Mouse (Mus musculus) natural killer cell, adult 2 months (primary cell): ENCODE measurements around the gene Parp4.

Experiments
- DNase-seq, 2 experiments: peaks; one replicate each; pipeline ENCODE4 v3.0.0; 2022; ENCODE audit warnings: low spot score in 2 of 2

Parp4 gene

DNA sequence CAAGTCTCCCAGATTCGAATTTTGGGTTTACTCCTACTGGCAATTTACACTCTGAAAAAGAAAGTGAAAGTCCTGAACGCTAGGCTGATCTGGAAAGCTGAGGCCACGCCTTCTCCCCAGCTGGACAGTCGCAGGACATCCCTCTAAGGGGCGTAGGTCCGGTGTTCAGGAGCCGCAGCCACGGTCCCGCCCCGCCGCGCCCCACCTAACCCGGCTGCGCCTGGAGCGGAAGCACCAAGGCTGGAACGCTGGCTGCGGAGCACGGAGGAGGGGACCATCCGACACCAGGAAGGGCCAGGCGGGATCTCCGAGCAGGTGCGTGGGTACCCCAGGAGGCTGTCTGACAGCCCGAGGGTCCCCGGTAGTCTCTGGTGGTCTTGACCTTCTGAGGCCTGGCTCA is at the start of gene Parp4, which contains the start of gene Cenpj:
TSS of gene Parp4 (plus strand) at position 204 of the 400 bp plus-strand sequence.
TSS of gene Cenpj (minus strand) at position 10 of the 400 bp plus-strand sequence.
- peak; percentile 77 to 79 for DNase-seq

DNA sequence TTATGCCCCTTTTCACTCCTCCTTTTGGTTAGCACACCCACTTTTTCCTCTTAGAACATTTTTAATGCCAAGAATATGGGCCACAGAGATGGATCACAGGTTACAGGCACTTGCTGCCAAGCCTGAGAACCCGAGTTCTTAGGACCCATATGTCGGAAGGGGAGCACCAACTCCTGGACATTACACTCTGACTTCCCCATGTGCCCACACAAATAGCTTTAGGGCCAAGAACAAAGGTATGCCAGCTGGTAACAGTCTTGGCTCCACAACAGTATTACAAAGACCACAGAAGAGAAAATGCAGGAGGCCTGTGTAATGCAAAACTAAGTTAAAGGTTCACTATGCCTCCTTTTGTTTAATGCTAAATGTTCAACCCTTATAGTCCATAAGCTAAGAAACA is 44.6 kb upstream of the Parp4 start:
- no peak for DNase-seq

DNA sequence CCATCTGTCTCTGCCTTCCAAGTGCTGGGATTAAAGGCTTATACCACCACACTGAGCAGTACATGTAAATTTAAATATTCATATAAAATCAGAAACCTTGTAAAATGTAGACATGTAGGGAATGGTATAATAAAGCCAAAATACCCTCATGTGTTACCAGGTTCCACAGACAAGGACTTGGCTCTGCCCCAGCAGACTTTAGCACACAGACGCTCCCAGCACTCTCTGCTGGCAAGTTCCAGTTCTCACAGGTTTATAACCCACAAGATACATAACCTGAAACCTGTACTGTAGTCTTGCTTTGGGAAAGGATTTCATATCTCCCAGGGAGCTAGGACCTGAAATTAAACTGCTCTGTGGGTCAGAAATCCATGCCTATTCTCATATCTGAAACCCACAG is 30.5 kb upstream of the Parp4 start:
- no peak for DNase-seq

DNA sequence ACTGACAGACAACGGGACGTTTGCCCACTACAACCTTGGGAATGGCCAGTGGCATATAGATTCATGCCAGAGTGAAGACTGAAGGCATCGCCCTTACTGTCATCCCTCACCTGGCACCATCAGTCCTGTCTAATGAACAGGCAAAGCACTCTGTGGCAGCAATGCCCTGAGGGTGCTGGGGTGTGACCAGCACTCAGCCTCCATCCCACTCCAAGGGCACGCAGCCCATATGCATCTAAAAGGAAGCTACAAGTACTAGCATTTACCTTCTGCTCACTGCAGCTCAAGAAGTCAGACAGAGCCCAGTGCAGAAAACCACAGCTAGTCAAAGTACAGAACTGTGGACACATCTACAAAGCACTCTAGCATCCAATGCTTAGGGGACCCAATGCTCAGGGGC is 29.9 kb upstream of the Parp4 start:
- no peak for DNase-seq

DNA sequence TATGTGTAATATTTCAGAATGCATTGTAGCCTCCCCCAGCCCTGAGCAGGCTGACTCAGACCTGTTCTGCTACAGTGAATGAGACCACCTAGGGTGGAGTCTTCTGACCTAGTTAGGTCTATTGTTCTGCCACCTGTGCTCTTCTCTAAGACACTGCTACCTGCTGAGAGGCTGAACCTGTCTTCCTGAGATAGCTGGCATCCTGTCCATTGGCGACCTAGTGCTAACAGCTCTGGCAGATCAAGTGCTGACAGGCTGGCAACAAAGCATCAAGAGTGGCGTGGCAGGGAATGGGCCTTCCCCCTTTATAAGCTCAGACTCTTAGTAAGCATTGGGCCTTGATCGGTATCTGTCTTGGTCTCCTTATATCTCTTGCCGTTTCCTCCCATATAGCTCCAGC is 24.5 kb upstream of the Parp4 start:
- DNase-seq: no peak

DNA sequence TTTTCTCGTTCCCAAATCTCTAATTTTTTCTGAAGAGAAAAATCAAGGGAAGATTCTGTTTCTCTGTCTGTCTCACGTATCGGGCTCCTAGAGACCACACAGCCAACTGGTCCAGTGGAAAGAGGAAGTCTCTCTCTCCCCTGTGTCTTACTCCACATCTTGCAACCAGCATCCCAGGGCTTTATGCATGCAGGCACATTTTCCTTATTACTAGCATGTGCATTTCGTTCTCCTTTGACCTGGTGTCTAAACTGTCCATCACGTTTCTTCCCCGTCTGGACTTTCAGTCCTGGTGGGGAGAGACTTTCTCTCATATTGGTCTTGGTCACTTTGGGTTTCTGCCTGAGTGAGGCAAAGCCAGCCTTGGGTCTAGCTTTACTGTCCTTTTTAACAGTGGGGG is 22.5 kb upstream of the Parp4 start:
- no peak for DNase-seq

DNA sequence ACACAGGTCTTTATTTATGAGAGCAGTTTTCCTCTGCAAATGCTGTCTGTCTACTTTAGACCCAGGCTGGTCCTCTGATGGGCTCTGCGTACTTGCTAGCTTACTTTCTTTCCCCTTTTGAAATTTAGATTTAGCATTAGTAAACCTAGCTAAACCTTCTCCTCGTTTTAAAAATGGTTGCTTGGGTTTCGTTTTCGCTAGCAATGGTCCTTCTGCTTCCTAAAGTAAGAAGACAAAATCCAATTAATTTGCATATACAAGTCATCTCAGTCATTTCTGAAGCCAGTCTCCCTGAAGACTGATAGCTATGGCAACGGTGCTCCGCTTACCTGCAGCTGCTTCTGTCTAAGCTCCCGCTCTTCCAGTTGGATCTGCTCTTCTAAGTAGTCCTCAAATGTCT is 22.1 kb upstream of the Parp4 start:
- no peak for DNase-seq

DNA sequence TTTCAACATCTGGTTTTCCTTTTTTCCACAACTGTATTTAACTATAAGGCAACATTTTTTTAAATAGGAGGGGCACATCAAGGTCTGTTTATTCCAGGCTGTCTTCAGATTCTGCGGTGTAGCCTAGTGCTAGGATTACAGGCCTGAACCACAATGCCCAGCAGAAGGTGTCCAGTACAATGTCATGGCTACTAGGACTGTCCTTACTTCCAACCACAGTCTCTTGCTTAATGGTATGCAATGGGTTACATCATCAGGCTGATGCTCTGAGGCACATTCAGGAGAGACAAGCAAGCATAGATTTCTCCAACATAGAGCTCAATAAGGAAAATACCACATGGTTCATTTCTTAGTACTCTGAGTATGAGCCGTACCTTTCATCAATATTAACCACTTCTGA is 20.7 kb upstream of the Parp4 start:
- DNase-seq: no peak

DNA sequence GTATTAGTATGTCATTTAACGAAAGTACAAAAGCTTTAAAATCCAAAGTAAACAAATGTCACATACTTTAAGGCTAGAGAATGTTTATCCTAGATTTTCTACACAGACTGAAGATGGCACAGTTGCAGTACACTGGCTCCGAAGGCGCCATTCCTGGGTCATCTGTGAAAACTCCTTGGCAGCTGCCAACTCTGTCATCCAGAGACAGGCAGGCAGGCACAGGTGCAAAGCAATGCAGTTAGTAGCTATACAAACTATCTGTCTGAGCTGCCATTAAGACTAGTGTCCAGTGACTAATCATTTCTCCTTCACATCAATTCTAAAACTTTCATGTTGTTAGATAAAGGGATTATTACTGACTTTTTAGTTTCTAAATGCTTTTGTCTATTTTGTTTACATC is 16.3 kb upstream of the Parp4 start:
- DNase-seq: no peak

DNA sequence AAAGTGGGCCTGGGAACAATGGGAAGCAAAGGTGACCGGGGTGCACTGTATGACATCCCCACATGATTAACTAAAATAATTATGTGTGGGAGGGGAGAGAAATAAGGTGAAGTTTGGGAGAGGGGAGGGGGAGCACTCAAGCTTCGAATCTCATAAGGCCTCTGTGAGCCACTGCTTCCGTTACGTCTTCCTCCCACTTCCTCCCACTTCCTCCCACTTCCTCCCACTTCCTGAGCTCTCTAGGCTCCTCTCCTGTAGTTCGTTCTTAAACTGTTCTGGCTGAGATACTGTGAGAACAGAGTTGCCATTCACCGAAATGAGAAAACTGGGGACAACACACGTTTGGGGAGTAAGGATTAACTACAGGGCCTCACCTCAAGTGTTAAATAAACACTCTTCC is 7.9 kb upstream of the Parp4 start:
- DNase-seq: no peak

DNA sequence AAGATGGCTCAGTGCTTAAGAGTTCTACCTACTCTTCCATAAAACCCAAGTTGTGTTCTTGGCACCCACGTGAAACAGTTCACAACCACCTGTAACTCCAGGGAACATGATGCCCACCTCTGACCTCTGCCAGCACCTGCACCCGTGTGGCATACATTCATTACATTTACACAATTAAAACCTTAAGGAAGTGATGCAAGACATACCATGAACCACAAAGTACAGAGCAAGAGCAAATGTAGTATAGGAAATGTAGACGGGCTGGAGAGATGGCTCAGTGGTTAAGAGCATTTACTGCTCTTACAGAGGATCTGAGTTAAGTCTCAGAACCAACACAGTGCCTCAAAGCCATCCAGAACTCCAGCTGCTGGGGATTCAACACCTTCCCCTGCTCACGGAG is 6.4 kb upstream of the Parp4 start:
- no peak for DNase-seq

DNA sequence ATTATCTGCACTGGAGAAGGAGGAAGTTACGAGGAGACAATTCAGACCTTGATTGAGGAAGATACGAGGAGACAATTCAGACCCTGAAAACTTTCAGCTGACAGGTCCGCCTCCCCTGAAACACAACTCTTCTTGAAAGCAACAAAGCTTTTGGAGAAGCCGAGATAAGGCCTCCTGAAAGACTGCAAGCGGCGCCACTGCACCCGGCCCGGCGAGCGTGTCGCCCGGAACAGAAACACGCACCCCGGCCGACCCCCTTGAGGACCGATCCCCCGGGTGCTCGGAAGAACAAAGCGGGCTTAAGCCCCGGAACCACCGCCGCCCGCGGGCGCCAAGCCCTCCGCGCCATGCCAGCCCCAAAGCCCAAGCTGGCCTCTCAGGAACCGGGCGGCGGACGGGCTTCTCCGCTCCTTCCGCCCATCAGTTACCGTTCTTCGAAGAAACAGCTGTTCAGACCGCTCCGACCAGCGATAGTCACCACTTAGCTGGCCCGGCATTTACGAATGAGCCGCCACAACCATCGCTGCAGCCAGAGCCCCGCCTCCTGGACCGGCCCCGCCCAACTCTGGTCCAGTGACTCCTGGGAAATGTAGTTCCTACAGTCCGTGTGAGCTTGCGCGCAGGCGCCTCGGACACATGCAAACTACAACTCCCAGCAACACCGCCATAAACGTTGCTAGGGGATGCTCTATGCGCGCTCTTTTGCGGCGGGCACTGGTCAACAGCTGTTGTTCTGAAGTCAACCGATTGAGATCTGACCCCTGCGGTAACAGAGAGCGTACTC is 3.9 kb upstream of the Parp4 start:
- peak; percentile 96 for DNase-seq

DNA sequence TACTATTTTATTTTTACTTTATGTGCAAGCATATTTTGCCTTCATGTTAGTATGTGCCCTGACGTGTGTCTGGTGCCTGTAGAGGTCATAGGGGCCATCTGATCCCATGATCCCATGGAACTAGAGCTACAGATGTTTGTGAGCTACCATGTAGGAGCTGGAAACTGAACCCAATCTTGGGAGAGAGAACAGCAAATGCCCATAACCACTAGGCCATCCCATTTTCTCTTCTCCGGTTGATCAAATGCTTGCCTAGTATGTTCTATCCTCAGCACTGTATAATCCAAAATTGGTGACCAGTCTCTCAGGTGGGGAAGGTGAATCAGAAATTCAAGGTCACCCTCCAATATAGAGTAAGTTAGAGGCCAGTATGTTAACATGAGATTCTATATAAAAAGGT is 2.9 kb upstream of the Parp4 start:
- DNase-seq: no peak

DNA sequence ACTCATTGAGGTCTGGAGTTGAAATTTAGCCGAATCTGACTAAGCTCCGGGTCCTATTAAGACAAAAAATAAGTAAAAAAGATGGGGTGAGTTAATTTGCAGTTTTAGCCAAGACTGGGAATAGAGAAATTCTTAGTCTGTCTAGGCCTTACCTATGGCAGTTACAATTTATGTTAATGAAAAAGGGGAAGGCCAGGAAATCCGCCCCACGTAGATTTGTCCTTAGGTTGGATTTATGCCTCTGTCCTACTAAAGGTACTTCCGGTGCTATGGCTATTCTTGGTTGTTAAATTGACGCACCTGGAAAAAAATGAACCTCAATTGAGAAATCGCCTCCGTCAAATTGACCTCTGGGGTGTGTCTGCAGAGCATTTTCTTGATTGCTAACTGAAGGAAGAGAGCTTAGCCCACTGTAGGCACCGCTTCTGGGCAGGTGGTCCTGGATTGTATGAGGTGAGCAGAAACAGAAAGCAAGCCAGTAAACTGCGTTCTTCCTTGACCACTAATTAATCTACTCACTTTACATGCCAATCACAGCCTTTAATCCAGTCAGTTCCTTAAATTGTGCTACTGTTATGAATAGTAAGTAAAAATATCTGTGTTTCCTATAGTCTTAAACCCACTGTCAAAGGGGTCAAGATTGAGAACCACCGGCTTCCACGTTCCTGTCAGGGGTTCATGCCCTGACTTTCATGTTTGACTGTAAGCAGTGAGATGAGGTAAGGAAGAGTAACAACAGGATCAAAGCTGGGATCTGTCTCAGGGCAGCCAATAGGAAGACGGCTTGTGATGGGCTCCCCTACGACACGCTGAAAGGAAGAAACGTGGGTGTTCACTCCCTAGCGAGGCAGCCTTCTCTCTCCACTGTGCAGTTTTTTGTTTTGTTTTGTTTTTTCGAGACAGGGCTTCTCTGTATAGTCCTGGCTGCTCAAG is 816 bp downstream of the Parp4 start:
- DNase-seq: peak in 1 of 2 experiments; percentile 11

DNA sequence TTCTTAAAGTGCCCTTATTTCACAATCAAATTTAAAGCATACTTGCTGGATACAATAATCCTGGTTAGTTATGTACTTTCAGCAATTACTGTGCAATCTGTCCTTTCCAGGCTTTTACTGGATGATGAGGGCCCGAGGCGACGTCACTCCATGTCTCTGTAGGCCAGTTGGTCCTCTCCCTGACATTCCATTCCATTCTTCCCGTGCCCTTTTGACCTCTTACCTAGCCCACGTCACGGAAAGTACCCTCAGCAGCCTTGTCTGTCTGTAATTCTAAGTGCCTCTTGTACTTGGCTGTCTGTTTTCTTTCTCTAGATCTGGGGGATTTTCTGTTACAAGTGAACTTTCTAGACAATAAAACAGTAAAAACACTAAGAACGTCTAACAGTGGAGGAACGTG is 3.6 kb downstream of the Parp4 start:
- no peak for DNase-seq

DNA sequence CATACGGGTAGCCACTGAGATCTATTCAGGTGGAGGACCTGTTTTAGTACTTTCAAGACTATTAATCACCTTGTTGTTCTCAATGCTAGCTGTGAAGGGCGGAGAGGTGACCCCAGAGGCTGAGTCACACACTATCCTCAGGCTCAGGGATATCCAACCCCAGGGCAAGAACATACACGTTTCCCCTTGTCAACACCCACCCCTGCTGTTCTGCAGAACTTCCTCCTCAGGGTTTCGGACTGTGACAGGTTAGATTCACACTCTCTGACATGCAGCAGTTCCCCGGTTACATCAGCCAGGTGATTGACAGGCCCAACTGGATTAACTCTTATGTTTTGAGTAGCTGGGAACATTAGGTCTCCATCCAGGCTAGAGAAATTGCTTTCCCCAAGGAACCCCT is 5.7 kb downstream of the Parp4 start:
- DNase-seq: peak in 1 of 2 experiments; percentile 54

DNA sequence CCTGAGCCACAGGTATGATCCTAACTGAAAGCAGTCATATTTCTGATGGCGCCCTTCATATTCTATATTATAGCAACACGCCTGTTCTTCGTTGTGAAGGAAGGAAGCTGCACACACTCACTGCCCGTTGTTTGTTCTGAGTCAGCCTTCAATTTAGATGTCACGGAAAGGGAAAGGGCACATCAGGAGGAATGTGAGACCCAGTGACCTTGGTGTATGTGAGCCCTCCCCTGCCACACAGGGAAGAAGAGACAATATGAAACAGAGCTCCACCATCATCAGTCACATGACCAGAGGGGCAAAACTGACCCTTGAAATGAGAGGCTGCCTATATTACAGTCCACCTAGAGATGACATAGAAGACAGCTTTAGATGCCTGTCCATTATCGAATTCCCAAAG is 6.9 kb downstream of the Parp4 start:
- no peak for DNase-seq

DNA sequence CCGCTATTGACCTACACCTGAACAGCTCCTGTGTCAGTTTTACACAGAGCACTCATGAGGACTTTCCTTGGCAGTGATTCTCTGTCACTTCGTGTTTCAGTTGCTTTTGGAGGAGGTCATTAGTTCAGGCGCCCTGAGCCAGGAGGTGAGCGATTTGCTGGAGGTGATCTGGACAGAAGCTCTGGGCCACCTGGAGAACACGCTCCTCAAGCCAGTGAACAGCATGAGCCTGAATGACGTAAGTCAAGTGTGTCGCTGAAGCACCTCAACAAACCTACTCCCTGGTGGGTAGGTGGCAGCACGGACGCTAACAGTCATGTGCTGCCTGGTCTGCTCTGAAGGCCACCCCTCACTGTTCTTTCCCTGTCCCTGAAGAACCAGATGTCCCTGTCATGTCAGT is 16.8 kb downstream of the Parp4 start:
- DNase-seq: no peak

DNA sequence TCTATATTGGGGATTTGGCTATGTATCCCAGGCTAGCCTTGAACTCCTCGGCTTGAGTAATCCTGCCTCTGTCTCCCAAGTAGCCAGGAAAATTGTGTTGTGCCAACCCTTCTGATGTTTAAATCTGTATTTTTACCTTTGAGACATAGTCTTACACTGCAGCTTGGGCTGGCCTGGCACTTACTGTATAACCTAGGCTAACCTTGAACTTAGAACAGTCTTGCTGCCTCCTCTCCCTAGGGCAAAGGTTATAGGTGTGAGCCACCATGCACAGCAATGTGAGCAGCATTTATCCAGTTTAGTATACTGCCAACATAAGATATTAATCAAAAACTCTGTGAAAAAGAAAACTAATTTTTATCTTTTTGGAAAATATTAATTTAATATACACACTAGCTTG is 19.4 kb downstream of the Parp4 start:
- no peak for DNase-seq

DNA sequence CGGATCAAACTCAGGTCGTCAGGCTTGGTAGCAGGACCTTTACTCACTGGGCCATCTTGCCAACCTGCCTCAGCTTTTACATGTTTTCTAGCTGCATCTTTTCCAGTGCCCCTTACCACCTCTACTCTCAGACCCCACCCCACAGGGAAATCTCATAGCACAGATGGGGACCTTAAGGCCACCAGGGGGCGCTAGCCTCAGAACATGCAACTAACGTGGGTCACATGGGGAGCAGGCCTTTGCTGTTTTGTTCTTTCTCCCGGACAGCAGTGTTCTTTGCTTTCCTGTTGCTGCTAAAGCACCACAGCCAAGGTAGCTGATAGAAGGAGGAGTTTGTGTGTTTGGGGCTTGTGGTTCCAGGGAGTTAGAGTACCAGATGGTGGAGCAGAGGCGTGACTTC is 23.3 kb downstream of the Parp4 start:
- peak; percentile 35 to 65 for DNase-seq

DNA sequence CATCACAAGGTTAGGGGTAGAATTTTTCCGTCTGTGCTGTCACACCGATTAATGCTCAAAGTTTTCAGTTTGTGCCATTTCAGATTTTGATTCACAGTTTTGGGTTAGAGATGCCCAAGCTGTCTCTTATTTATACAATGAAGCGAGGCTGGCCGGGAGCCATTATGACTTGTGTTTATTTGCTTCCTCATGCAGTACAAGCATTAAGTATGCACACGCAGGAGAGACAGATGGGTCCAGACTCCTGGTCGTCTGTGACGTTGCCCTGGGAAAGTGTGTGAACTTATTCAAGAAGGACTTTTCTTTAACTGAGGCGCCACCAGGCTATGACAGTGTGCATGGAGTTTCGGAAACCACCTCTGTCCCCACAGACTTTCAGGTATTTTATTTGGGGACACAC is 26.6 kb downstream of the Parp4 start:
- DNase-seq: no peak

DNA sequence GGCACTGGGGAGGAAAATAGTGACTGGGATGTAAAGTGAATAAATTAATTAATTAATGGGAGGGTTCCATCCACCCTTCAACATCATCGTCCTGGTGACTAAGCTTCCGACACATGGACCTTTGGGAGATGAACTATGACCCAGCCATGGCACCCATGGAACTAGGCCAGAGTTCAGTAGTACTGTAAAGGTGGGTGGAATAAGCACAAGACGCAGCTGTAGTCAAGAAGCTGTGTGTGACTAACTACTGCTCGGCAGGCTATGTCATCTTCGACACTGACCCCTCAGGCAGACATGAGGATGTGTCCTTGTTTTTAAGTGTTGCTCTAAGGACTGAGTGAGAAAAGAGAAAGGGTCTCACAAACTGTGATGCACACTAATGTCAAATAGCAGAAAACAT is 29.0 kb downstream of the Parp4 start:
- no peak for DNase-seq

DNA sequence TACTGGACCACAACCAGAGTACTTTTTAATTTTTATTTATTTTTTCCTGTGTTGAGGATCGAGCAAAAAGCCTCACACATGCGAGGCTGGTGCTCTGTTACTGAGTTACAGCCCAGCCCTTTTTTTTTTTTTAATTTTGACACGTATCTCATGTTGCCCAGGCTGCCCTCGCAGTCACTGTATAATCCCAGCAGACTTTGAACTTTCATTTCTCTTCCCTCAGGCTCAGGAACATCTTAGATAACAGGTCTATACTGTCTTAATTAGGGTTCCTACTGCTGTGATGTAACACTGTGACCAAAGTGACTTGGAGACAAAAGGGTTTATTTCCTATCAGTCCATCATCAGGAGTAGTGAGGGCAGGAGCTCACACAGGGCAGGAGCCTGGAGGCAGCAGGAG is 29.7 kb downstream of the Parp4 start:
- DNase-seq: no peak
